8 mouse cellular contexts compared by ENCODE assay signal in genomic region chr2:19371390-19372158, GRCm38 (mm10). TPM values are rescaled to one million over a fixed set of nuclear protein-coding genes. Genes with fewer than 3 reads are reported as not detected.
DNase-seq lines count a peak whose midpoint lies in the region; ATAC-seq and TF ChIP-seq lines count a peak whose summit lies in the region.

Gene Msrb2, plus strand, starts transcription at chr2:19371440.

- DNase-seq in MEL (ENCODE audit: low read depth, low spot score): peak; percentile 79
- DNase-seq in cerebellum, adult 9-10 months: peak; percentile 75
- peak; percentile 52 to 71 for DNase-seq in layer of hippocampus, adult 8-10 months (ENCODE audit: low spot score in 2 of 2)
- DNase-seq in lung, embryonic 14.5 days: peak; percentile 90
- peak; percentile 50 to 57 for DNase-seq in thymus, adult 18-20 months

- peak; percentile 55 to 59 for TF ChIP-seq POLR2A in MEL (IDR thresholded peaks at IDR 0.05; ENCODE audit: control insufficient read depth in 1 of 2, insufficient read depth in 1 of 2, low read depth in 1 of 2, low read length in 2 of 2, poor library complexity in 1 of 2)

- no peak; a peak in 1 of 4 replicates for TF ChIP-seq EP300 in MEL (IDR thresholded peaks at IDR 0.05; ENCODE audit: low read depth in 1 of 2, low read length in 2 of 2)

- peak; percentile 54 for TF ChIP-seq RAD21 in MEL (IDR thresholded peaks at IDR 0.05; ENCODE audit: low read depth, low read length)

- peak within 1 kb of the TSS; percentile 75 for H3K9ac ChIP-seq in MEL (ENCODE audit: control insufficient read depth, low read depth, low read length, poor library complexity, severe bottlenecking)
- H3K9ac ChIP-seq in lung, embryonic 14.5 days: peak within 1 kb of the TSS; percentile 83

- H3K4me2 ChIP-seq in lung, embryonic 14.5 days: peak within 1 kb of the TSS; percentile 68

- peaks cover 1% of the 10 kb centered on the region; the same call in 1 of the 2 replicates for H3K79me2 ChIP-seq in MEL (ENCODE audit: control insufficient read depth, insufficient read depth, low read length, poor library complexity)

- peak within 1 kb of the TSS; percentile 44 for H3K27ac ChIP-seq in MEL (ENCODE audit: control insufficient read depth, low read depth, low read length)
- peak within 1 kb of the TSS; percentile 80 for H3K27ac ChIP-seq in lung, embryonic 14.5 days (ENCODE audit: low read depth)

- TF ChIP-seq CTCF in MEL (IDR thresholded peaks at IDR 0.05 in 2 of 3, conservative IDR thresholded peaks at IDR 0.05 in 1 of 3; ENCODE audit: control insufficient read depth in 1 of 3, insufficient read depth in 1 of 3, low read depth in 2 of 3, low read length in 3 of 3, poor library complexity in 1 of 3, severe bottlenecking in 1 of 3): peak; percentile 33 to 79 (median 57); a peak in 5 of 6 replicates
- TF ChIP-seq CTCF in lung, embryonic 14.5 days (IDR thresholded peaks at IDR 0.05; ENCODE audit: low read depth): peak; percentile 70

- no peaks in the 10 kb centered on the region; a peak in 1 of 4 replicates for H3K27me3 ChIP-seq in MEL (ENCODE audit: control insufficient read depth in 1 of 2, insufficient read depth in 2 of 2, low read length in 2 of 2)
- H3K27me3 ChIP-seq in lung, embryonic 14.5 days (ENCODE audit: insufficient read depth, low read length): no peaks in the 10 kb centered on the region

- under 1% methylated on average over 37 of the region's 39 CpGs for WGBS in lung, embryonic 14.5 days

- peak; percentile 87 for ATAC-seq in frontal cortex, adult (ENCODE audit: low TSS enrichment)
- ATAC-seq in hematopoietic stem cell, adult 5-6 weeks (replicated peaks in 1 of 2; ENCODE audit: insufficient read depth in 1 of 2, low FRiP score in 2 of 2, low TSS enrichment in 1 of 2, low read depth in 1 of 2, poor library complexity in 2 of 2, severe bottlenecking in 2 of 2): peak; percentile 87 to 88
- ATAC-seq in lung, embryonic 14.5 days (ENCODE audit: insufficient read depth): peak; percentile 91
- peak; percentile 81 for ATAC-seq in neutrophil, adult 5-6 weeks (ENCODE audit: extremely low read depth, insufficient number of reproducible peaks, low FRiP score, poor library complexity, severe bottlenecking)

- H3K36me3 ChIP-seq in MEL (ENCODE audit: control insufficient read depth in 1 of 2, insufficient read depth in 2 of 2, low read length in 2 of 2): peaks cover 0 to 4% of the 10 kb centered on the region in 2 experiments; a peak in 2 of 4 replicates
- H3K36me3 ChIP-seq in lung, embryonic 14.5 days (ENCODE audit: insufficient read depth): no peaks in the 10 kb centered on the region

- peak within 1 kb of the TSS; percentile 73 to 99 for H3K4me3 ChIP-seq in MEL (ENCODE audit: control insufficient read depth in 1 of 2, insufficient read depth in 1 of 2, low read depth in 2 of 2, low read length in 2 of 2)
- H3K4me3 ChIP-seq in lung, embryonic 14.5 days (ENCODE audit: low read depth, low read length): peak within 1 kb of the TSS; percentile 75

- no peaks in the 10 kb centered on the region for H3K9me3 ChIP-seq in MEL (replicated peaks; ENCODE audit: insufficient read depth, low read length)
- H3K9me3 ChIP-seq in lung, embryonic 14.5 days (ENCODE audit: low read depth, low read length): no peaks in the 10 kb centered on the region

- H3K4me1 ChIP-seq in MEL (ENCODE audit: control insufficient read depth in 1 of 2, insufficient read depth in 2 of 2, low read length in 2 of 2): peaks cover 0 to 6% of the 10 kb centered on the region in 2 experiments; a peak in 3 of 4 replicates
- H3K4me1 ChIP-seq in lung, embryonic 14.5 days (ENCODE audit: insufficient read depth): no peaks in the 10 kb centered on the region

TF ChIP-seq in MEL, 35 proteins besides CTCF, POLR2A, EP300 and RAD21:
- no peak for TF ChIP-seq ZMIZ1 (IDR thresholded peaks at IDR 0.05; ENCODE audit: low read depth, low read length)
- peak; percentile 50 for TF ChIP-seq NELFE (IDR thresholded peaks at IDR 0.05; ENCODE audit: low read depth, low read length)
- TF ChIP-seq TCF12 (IDR thresholded peaks at IDR 0.05; ENCODE audit: low read depth, low read length): 0 out of 2 replicates have a peak, but pooled peaks have one; percentile 22
- TF ChIP-seq CHD2 (IDR thresholded peaks at IDR 0.05; ENCODE audit: low read length): peak; percentile 60; the same call in 1 of the 2 replicates
- peak; percentile 36; the same call in 1 of the 2 replicates for TF ChIP-seq SMC3 (IDR thresholded peaks at IDR 0.05; ENCODE audit: low read depth, low read length)
- no peak for TF ChIP-seq MAX (IDR thresholded peaks at IDR 0.05; ENCODE audit: low read length)
- TF ChIP-seq TAL1 (IDR thresholded peaks at IDR 0.05; ENCODE audit: low read length): no peak
- peak; percentile 29; the same call in 1 of the 2 replicates for TF ChIP-seq ZC3H11A (IDR thresholded peaks at IDR 0.05; ENCODE audit: low read depth, low read length)

RNA-seq across cellular contexts. Expression of gene Msrb2, which starts in this region (rescaled TPM):
- 14.8 and 14.9 TPM in 2 replicates for total RNA-seq in MEL (2012; rRNA removed)
- polyA plus RNA-seq in MEL (2012; ENCODE audit: insufficient read depth in 1 of 2, insufficient read length in 2 of 2, low read depth in 1 of 2, low replicate concordance in 2 of 2, missing spikeins in 1 of 2): 10 to 100 TPM in 1 of 2 experiments, not detected in 1; 18.2 TPM
- 32.8 and 32.9 TPM in 2 replicates for total RNA-seq in hematopoietic stem cell, adult 5-6 weeks (2017)
- total RNA-seq in layer of hippocampus, adult 8-10 months (2022): 10 to 100 TPM; 28.2 to 33.5 (median 29.8) TPM
- 24.4 and 24.8 TPM in 2 replicates for polyA plus RNA-seq in lung, embryonic 14.5 days (2014; fragmentation: Nextera tagmentation; extraction: Ambion mirVana)
- total RNA-seq in neutrophil, adult 5-6 weeks (2017): 6.4 and 6.5 TPM in 2 replicates

Comparison
In these comparisons a context has a peak if more than half of its experiments do, and no peak if none do; other contexts are left out.
1. Peak in every context shown above with its lines: DNase-seq, ATAC-seq, H3K4me3 ChIP-seq and H3K27ac ChIP-seq.